ENCODE assay signal across 24 mouse cellular contexts in the genomic region with DNA sequence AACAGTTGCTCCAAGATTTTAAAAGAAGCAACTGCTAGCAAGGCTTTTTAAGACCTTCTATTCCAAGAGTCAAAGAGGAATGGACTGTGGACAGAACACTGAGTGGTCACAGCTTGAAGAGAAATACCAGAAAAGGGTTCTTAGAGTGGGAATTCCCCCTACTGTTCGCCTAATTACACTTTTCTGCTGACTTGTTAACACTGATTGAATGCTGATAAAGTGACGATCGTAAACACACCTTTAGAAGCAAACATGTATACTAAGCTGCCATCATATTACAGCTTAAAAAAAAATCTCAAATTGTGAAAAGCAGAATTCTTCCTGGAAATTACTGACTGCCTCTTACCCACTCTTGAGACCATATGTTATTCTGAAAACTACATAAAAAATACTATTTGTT.
DNase-seq lines count a peak whose midpoint lies in the region; ATAC-seq lines count a peak whose summit lies in the region.
"Had no signal": no experiment of that assay in that cellular context is flagged by ENCODE, and none has a peak within 500 bp of the region (broad histone marks: within the 10 kb centered on the region; RNA-seq: fewer than 3 reads in every experiment).

No protein-coding gene starts in this region.

- no peak overlapping the region for H3K4me3 ChIP-seq in forebrain, embryonic 13.5 days
- H3K4me3 ChIP-seq: forebrain, embryonic 10.5 days; heart, embryonic 12.5 days; heart, embryonic 15.5 days; intestine, embryonic 15.5 days had no signal

- H3K36me3 ChIP-seq in forebrain, embryonic 13.5 days (ENCODE audit: poor library complexity, severe bottlenecking), result no peaks in the 10 kb centered on the region
- H3K36me3 ChIP-seq: heart, embryonic 12.5 days; heart, embryonic 15.5 days; intestine, embryonic 15.5 days had no signal

- no peaks in the 10 kb centered on the region for H3K9me3 ChIP-seq in forebrain, embryonic 13.5 days (replicated peaks)
- H3K9me3 ChIP-seq: forebrain, embryonic 10.5 days; heart, embryonic 12.5 days; heart, embryonic 15.5 days; intestine, embryonic 15.5 days had no signal

- peaks cover 17% of the 10 kb centered on the region for H3K4me1 ChIP-seq in forebrain, embryonic 13.5 days
- H3K4me1 ChIP-seq: heart, embryonic 12.5 days; heart, embryonic 15.5 days; intestine, embryonic 15.5 days had no signal

- 25% methylated on average over 3 of the region's 3 CpGs for WGBS in forebrain, embryonic 13.5 days

- ATAC-seq in CD4-positive, CD25-positive, alpha-beta regulatory T cell, adult 4 months, result peak; percentile 50
- no peak for ATAC-seq in forebrain, embryonic 13.5 days
- ATAC-seq: forebrain, embryonic 14.5 days; forebrain, postnatal 0 days; hindbrain, postnatal 0 days; intestine, embryonic 15.5 days had no signal

- no peak overlapping the region for H3K4me2 ChIP-seq in forebrain, embryonic 13.5 days
- H3K4me2 ChIP-seq: heart, embryonic 12.5 days; heart, embryonic 15.5 days; hindbrain, embryonic 14.5 days; intestine, embryonic 15.5 days had no signal

- no peak overlapping the region for H3K27ac ChIP-seq in forebrain, embryonic 13.5 days
- H3K27ac ChIP-seq: forebrain, embryonic 10.5 days; heart, embryonic 15.5 days; hindbrain, embryonic 14.5 days; hindbrain, postnatal 0 days; intestine, embryonic 15.5 days had no signal

- peak; percentile 46 for DNase-seq in forelimb bud, embryonic 11.5 days (ENCODE audit: low read depth, low spot score)
- DNase-seq in naive thymus-derived CD4-positive, alpha-beta T cell, adult 2 months (ENCODE audit: low read depth), result peak; percentile 9
- DNase-seq in layer of hippocampus, adult 9-10 months (ENCODE audit: low spot score), result no peak
- DNase-seq in spleen, postnatal 4 days (ENCODE audit: low spot score in 2 of 2), result no peak
- DNase-seq: adrenal gland, postnatal 10 days; adrenal gland, postnatal 36 days; cerebellum, adult 18-20 months; cerebellum, adult 9-10 months; cerebellum, postnatal 14 days; forebrain, postnatal 0 days; gastrocnemius, postnatal 14 days; heart, adult 11 months; heart, postnatal 10 days; heart, postnatal 36 days; kidney, adult 11 months had no signal

- H3K9ac ChIP-seq in forebrain, embryonic 13.5 days, result no peak overlapping the region
- H3K9ac ChIP-seq: forebrain, postnatal 0 days; heart, embryonic 12.5 days; heart, embryonic 15.5 days; hindbrain, embryonic 14.5 days; intestine, embryonic 15.5 days had no signal

- no peaks in the 10 kb centered on the region for H3K27me3 ChIP-seq in forebrain, embryonic 13.5 days
- H3K27me3 ChIP-seq: heart, embryonic 12.5 days; heart, embryonic 15.5 days; intestine, embryonic 15.5 days had no signal

Comparison
In these comparisons a context has a peak if more than half of its experiments do, and no peak if none do; other contexts are left out.
1. DNase-seq: peak in forelimb bud, embryonic 11.5 days (single experiment) and naive thymus-derived CD4-positive, alpha-beta T cell, adult 2 months (single experiment); none in layer of hippocampus, adult 9-10 months (single experiment) and spleen, postnatal 4 days (0 of 2).